Mouse (Mus musculus) midbrain, embryonic 14.5 days (tissue): ENCODE measurements around the gene Olfr419. TPM values are rescaled to one million over a fixed set of nuclear protein-coding genes. Genes with fewer than 3 reads are reported as not detected.

Source experiments
- ATAC-seq: fragments of 200-750 bp; cut with Nextera tagmentation; 2 replicates; pipeline ENCODE4 v1.8.0; 2017; ENCODE audit warnings: moderate number of reproducible peaks, moderate library complexity; ENCODE audit not compliant: low FRiP score, low TSS enrichment
- DNase-seq: peaks from one replicate; pipeline ENCODE4 v3.0.0-alpha.2; 2015
- H3K27ac ChIP-seq: fragments of 300-500 bp; sonication (generic); replicated peaks from 2 replicates; pipeline ENCODE4 v1.5.1; 2014; ENCODE audit warnings: mild to moderate bottlenecking, low read depth, low read length, moderate library complexity
- H3K27me3 ChIP-seq: fragments of 300-500 bp; sonication (generic); 2 replicates; pipeline ENCODE4 v1.6.1; 2014; ENCODE audit warnings: low read length, control low read depth, mixed read lengths; ENCODE audit not compliant: control insufficient read depth, insufficient read depth
- H3K36me3 ChIP-seq: fragments of 300-500 bp; sonication (generic); 2 replicates; pipeline ENCODE4 v1.6.1; 2014; ENCODE audit warnings: low read length, control low read depth; ENCODE audit not compliant: control insufficient read depth, insufficient read depth
- H3K4me1 ChIP-seq: fragments of 300-500 bp; sonication (generic); 2 replicates; pipeline ENCODE4 v1.6.1; 2014; ENCODE audit warnings: mild to moderate bottlenecking, antibody characterized with exemption, low read length, control low read depth; ENCODE audit not compliant: control insufficient read depth, insufficient read depth
- H3K4me2 ChIP-seq: fragments of 300-500 bp; sonication (generic); 2 replicates; pipeline ENCODE4 v1.6.1; 2014; ENCODE audit warnings: mild to moderate bottlenecking, low read length, moderate library complexity
- H3K4me3 ChIP-seq: fragments of 300-500 bp; sonication (generic); replicated peaks from 2 replicates; pipeline ENCODE4 v1.5.1; 2014; ENCODE audit warnings: low read depth, low read length
- H3K9ac ChIP-seq: fragments of 300-500 bp; sonication (generic); replicated peaks from 2 replicates; pipeline ENCODE4 v1.6.1; 2014; ENCODE audit warnings: mild to moderate bottlenecking, low read length, moderate library complexity
- H3K9me3 ChIP-seq: fragments of 300-500 bp; sonication (generic); 2 replicates; pipeline ENCODE4 v1.6.1; 2016; ENCODE audit warnings: low read length, control low read depth, mixed read lengths; ENCODE audit not compliant: control insufficient read depth
- WGBS: fragments of 180-500 bp; shearing (Covaris S2); extraction: QIAGEN DNeasy Blood & Tissue Kit; methylation state at CpG from one replicate; pipeline ENCODE4 v1.1.7; 2014; 5-methylcytosine and 5-hydroxymethylcytosine counted together
- polyA plus RNA-seq: library from polyadenylated mRNA; unstranded; fragments of >200 nt; fragmentation: Nextera tagmentation; extraction: Ambion mirVana; gene quantifications from 2 replicates; pipeline ENCODE4 v1.2.1, GENCODE M21; 2014

The Olfr419 gene
- polyA plus RNA-seq, 1 experiment from 2014 or later = not detected

- 95% methylated on average over 7 of the region's 8 CpGs for WGBS
- Histone ChIP-seq H3K27ac (no peak overlapping the region), H3K4me1 (no peaks in the 10 kb centered on the region), H3K9me3 (no peaks in the 10 kb centered on the region), H3K9ac (no peak overlapping the region), H3K4me2 (no peak overlapping the region), H3K27me3 (no peaks in the 10 kb centered on the region), H3K4me3 (no peak overlapping the region), H3K36me3 (no peaks in the 10 kb centered on the region)
- DNase-seq = no peak
- no peak for ATAC-seq
Measured at GRCm38 (mm10) chr1:174216528-174217204, 35.2 kb downstream of the Olfr419 start.

- H3K27me3 ChIP-seq = no peaks in the 10 kb centered on the region
- no peak overlapping the region for H3K27ac ChIP-seq
- no peak overlapping the region for H3K4me3 ChIP-seq
- H3K4me2 ChIP-seq = no peak overlapping the region
- ATAC-seq = no peak
- DNase-seq = no peak
- 84% methylated on average over 8 of the region's 8 CpGs for WGBS
- H3K9ac ChIP-seq = no peak overlapping the region
- no peaks in the 10 kb centered on the region for H3K9me3 ChIP-seq
- H3K4me1 ChIP-seq = no peaks in the 10 kb centered on the region
- no peaks in the 10 kb centered on the region for H3K36me3 ChIP-seq
Measured at GRCm38 (mm10) chr1:174215270-174216038, 36.4 kb downstream of the Olfr419 start.

- 89% methylated on average over 5 of the region's 5 CpGs for WGBS
- no peaks in the 10 kb centered on the region for H3K9me3 ChIP-seq
- ATAC-seq = no peak
Measured at GRCm38 (mm10) chr1:174212286-174212685, 39.6 kb downstream of the Olfr419 start.

GRCm38 (mm10) chr1:174204699-174205098 lies 47.2 kb downstream of the Olfr419 start:
- no peaks in the 10 kb centered on the region for H3K9me3 ChIP-seq
- no peak for DNase-seq
- no peaks in the 10 kb centered on the region for H3K36me3 ChIP-seq
- H3K4me1 ChIP-seq = no peaks in the 10 kb centered on the region
- no peak overlapping the region for H3K9ac ChIP-seq
- H3K4me3 ChIP-seq = no peak overlapping the region
- no peak overlapping the region for H3K4me2 ChIP-seq
- 87% methylated on average over 7 of the region's 7 CpGs for WGBS
- no peak overlapping the region for H3K27ac ChIP-seq
- no peaks in the 10 kb centered on the region for H3K27me3 ChIP-seq
- ATAC-seq = no peak

More at GRCm38 (mm10) chr1:174212286-174212685, 39.6 kb downstream of the Olfr419 start:
- Histone ChIP-seq H3K4me3 (no peak overlapping the region), H3K9ac (no peak overlapping the region), H3K4me1 (no peaks in the 10 kb centered on the region), H3K27ac (no peak overlapping the region), H3K36me3 (no peaks in the 10 kb centered on the region), H3K4me2 (no peak overlapping the region), H3K27me3 (no peaks in the 10 kb centered on the region)
- no peak for DNase-seq

Other genes with a start within 250 kb of the Olfr419 start
- 1.3 TPM in 1 of 2 replicates, not detected in the other for gene Ifi205, start 220.3 kb downstream of the Olfr419 start, polyA plus RNA-seq
- not detected in 2 replicates for gene Olfr433, start 211.4 kb downstream of the Olfr419 start, polyA plus RNA-seq
- not detected in 2 replicates for gene Olfr432, start 202.9 kb downstream of the Olfr419 start, polyA plus RNA-seq
- gene Olfr430, start 185.5 kb downstream of the Olfr419 start, polyA plus RNA-seq = not detected in 2 replicates
- gene Olfr429, start 167.7 kb downstream of the Olfr419 start, polyA plus RNA-seq = not detected in 2 replicates
- not detected in 2 replicates for gene Olfr427, start 155.2 kb downstream of the Olfr419 start, polyA plus RNA-seq
- gene Olfr231, start 130.9 kb downstream of the Olfr419 start, polyA plus RNA-seq = not detected in 2 replicates
- not detected in 2 replicates for gene Olfr424, start 120.5 kb downstream of the Olfr419 start, polyA plus RNA-seq
- gene Olfr420, start 96.4 kb downstream of the Olfr419 start, polyA plus RNA-seq = not detected in 2 replicates
- 0.04 and 0.16 TPM in 2 replicates for gene Spta1, start 79.3 kb downstream of the Olfr419 start, polyA plus RNA-seq
- gene Mptx1, start 78.5 kb upstream of the Olfr419 start, polyA plus RNA-seq = not detected in 2 replicates
- gene Olfr417, start 113.1 kb upstream of the Olfr419 start, polyA plus RNA-seq = not detected in 2 replicates
- not detected in 2 replicates for gene Olfr248, start 139.0 kb upstream of the Olfr419 start, polyA plus RNA-seq
- not detected in 2 replicates for gene Olfr414, start 172.0 kb upstream of the Olfr419 start, polyA plus RNA-seq
- not detected in 2 replicates for gene Olfr220, start 190.0 kb upstream of the Olfr419 start, polyA plus RNA-seq
- gene Fmn2, start 249.8 kb upstream of the Olfr419 start, polyA plus RNA-seq = 9.4 and 10.3 TPM in 2 replicates